ENCODE assay signal across 8 mouse cellular contexts in genomic region chr12:113097749-113098281, GRCm38 (mm10). TPM values are rescaled to one million over a fixed set of nuclear protein-coding genes. Genes with fewer than 3 reads are reported as not detected.
A peak's percentile ranks its signal among the peaks of the same experiment; 100 is the strongest.
DNase-seq lines count a peak whose midpoint lies in the region; ATAC-seq lines count a peak whose summit lies in the region.

TSS of gene Mta1 (plus strand) at chr12:113098278.

- DNase-seq in urinary bladder, postnatal 25 days (ENCODE audit: low spot score), result peak; percentile 50
- no peak for DNase-seq in urinary bladder, postnatal 4 days (ENCODE audit: low spot score in 2 of 2)
- DNase-seq in embryo, embryonic 10 days (ENCODE audit: low spot score), result peak; percentile 80
- DNase-seq in gastrocnemius, postnatal 4 days (ENCODE audit: low spot score in 2 of 2), result peak in 1 of 2 experiments; percentile 59
- DNase-seq in intestine, embryonic 14.5 days (ENCODE audit: low spot score), result peak; percentile 75
- peak; percentile 60 for DNase-seq in testis, postnatal 14 days (ENCODE audit: low spot score)

- H3K4me3 ChIP-seq in intestine, embryonic 14.5 days (ENCODE audit: low read depth, low read length), result peak within 1 kb of the TSS; percentile 94
- peak within 1 kb of the TSS; percentile 99 for H3K4me3 ChIP-seq in limb, embryonic 13.5 days
- H3K4me3 ChIP-seq in midbrain, embryonic 13.5 days (replicated peaks), result peak within 1 kb of the TSS; percentile 96

- H3K4me1 ChIP-seq in intestine, embryonic 14.5 days (replicated peaks; ENCODE audit: control insufficient read depth, insufficient read depth, low read length), result peaks cover 26% of the 10 kb centered on the region
- H3K4me1 ChIP-seq in limb, embryonic 13.5 days, result peaks cover 43% of the 10 kb centered on the region
- peaks cover 44% of the 10 kb centered on the region for H3K4me1 ChIP-seq in midbrain, embryonic 13.5 days (replicated peaks)

- H3K9me3 ChIP-seq in intestine, embryonic 14.5 days (ENCODE audit: control insufficient read depth, low read length), result no peaks in the 10 kb centered on the region
- H3K9me3 ChIP-seq in limb, embryonic 13.5 days, result no peaks in the 10 kb centered on the region
- no peaks in the 10 kb centered on the region for H3K9me3 ChIP-seq in midbrain, embryonic 13.5 days

- H3K27me3 ChIP-seq in intestine, embryonic 14.5 days (replicated peaks; ENCODE audit: control insufficient read depth, insufficient read depth, low read length), result no peaks in the 10 kb centered on the region
- H3K27me3 ChIP-seq in limb, embryonic 13.5 days, result no peaks in the 10 kb centered on the region
- no peaks in the 10 kb centered on the region for H3K27me3 ChIP-seq in midbrain, embryonic 13.5 days

- peak; percentile 76 for ATAC-seq in intestine, embryonic 14.5 days (replicated peaks; ENCODE audit: low FRiP score, low TSS enrichment, low read depth)
- ATAC-seq in limb, embryonic 13.5 days (ENCODE audit: low FRiP score, low read depth), result peak; percentile 83
- ATAC-seq in midbrain, embryonic 13.5 days, result peak; percentile 78

- 2% methylated on average over 18 of the region's 53 CpGs for WGBS in intestine, embryonic 14.5 days
- 1% methylated on average over 27 of the region's 53 CpGs for WGBS in limb, embryonic 13.5 days
- WGBS in midbrain, embryonic 13.5 days, result 2% methylated on average over 26 of the region's 53 CpGs

- peak within 1 kb of the TSS; percentile 84 for H3K4me2 ChIP-seq in intestine, embryonic 14.5 days (ENCODE audit: low read length)
- H3K4me2 ChIP-seq in limb, embryonic 13.5 days (replicated peaks), result peak within 1 kb of the TSS; percentile 96
- peak within 1 kb of the TSS; percentile 93 for H3K4me2 ChIP-seq in midbrain, embryonic 13.5 days (replicated peaks)

- H3K36me3 ChIP-seq in intestine, embryonic 14.5 days (ENCODE audit: control insufficient read depth, insufficient read depth, low read length), result no peaks in the 10 kb centered on the region
- peaks cover 11% of the 10 kb centered on the region; the same call in 1 of the 2 replicates for H3K36me3 ChIP-seq in limb, embryonic 13.5 days
- H3K36me3 ChIP-seq in midbrain, embryonic 13.5 days, result no peaks in the 10 kb centered on the region

- peak within 1 kb of the TSS; percentile 98 for H3K9ac ChIP-seq in intestine, embryonic 14.5 days (ENCODE audit: low read length)
- peak within 1 kb of the TSS; percentile 100 for H3K9ac ChIP-seq in limb, embryonic 13.5 days
- peak within 1 kb of the TSS; percentile 99 for H3K9ac ChIP-seq in midbrain, embryonic 13.5 days (replicated peaks)

- H3K27ac ChIP-seq in intestine, embryonic 14.5 days (ENCODE audit: low read depth), result peak within 1 kb of the TSS; percentile 79
- H3K27ac ChIP-seq in limb, embryonic 13.5 days, result peak within 1 kb of the TSS; percentile 79
- H3K27ac ChIP-seq in midbrain, embryonic 13.5 days, result peak within 1 kb of the TSS; percentile 84

RNA-seq across cellular contexts. Expression of gene Mta1, which starts in this region (rescaled TPM):
- 10 to 100 TPM; 68.8 to 71.8 TPM for total RNA-seq in gastrocnemius, postnatal 4 days (2021)
- 17.6 and 21.3 TPM in 2 replicates for polyA plus RNA-seq in intestine, embryonic 14.5 days (2014; fragmentation: Nextera tagmentation; extraction: Ambion mirVana)
- 17.8 and 18.7 TPM in 2 replicates for polyA plus RNA-seq in limb, embryonic 13.5 days (2015; fragmentation: Nextera tagmentation; extraction: Ambion mirVana)
- 17.2 and 17.4 TPM in 2 replicates for polyA plus RNA-seq in midbrain, embryonic 13.5 days (2015; fragmentation: Nextera tagmentation; extraction: Ambion mirVana)

Comparison
In these comparisons a context has a peak if more than half of its experiments do, and no peak if none do; other contexts are left out.
1. DNase-seq: peak in urinary bladder, postnatal 25 days (single experiment), embryo, embryonic 10 days (single experiment), intestine, embryonic 14.5 days (single experiment) and testis, postnatal 14 days (single experiment); none in urinary bladder, postnatal 4 days (0 of 2).
2. Peak in every context shown above with its lines, with median percentiles within 50 percentile points of each other: ATAC-seq, H3K27ac ChIP-seq, H3K4me2 ChIP-seq, H3K4me3 ChIP-seq and H3K9ac ChIP-seq.